Mouse (Mus musculus): Measurements from ENCODE around the gene Rapsn.

Rapsn gene

DNA sequence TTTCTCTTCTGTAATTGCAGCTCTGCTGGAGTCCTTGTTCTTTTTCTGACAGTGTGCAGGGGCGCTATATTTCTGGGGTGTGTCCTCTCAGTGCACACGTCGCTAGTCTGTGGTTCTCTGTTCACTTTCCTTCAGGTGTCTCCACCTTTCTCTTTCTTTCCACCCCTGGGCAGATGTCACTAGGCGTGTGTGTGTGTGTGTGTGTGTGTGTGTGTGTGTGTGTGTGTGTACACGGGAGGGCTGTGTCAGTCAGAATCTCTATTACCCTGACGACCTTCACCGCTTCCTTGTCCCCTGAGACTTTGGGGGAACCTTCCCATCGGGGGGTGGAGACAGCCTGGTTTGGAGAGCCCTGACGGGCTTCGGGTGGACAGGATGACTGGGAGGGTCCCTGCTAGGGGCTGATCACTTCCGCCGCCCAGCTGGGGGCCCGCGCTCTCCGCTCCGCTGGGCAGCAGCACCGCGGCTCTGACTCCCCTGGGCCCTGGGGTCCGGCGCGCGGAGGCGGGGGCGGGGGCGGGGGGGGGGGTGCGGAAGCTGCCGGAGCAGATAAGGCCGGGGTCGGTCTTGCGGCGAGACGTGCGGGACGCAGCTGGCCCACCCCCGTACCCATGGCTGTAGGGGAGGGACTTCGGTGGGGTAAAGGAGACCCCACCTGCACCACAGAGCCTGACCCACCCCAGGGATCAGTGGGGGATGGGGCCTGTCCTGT lies 43.0 kb downstream of the Rapsn start:
- no peak for ATAC-seq (ENCODE audit: insufficient number of reproducible peaks, low FRiP score, low TSS enrichment)

DNA sequence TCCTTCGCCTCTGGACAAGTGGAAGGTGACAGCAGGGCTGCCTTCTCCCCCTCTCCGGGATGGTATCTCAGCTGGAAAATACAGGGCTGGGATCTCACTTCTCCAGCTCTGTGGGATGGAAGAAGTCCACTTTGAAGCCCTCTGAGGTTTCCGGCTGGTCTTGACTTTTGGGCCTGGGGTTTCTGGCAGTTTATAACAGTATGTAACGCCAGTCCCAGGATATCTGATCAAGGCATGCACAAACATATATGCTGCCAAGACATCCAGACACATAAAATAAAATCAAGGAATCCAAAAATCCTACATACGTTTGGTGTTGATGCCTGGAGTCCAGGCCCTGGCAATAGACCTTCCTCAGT lies 43.6 kb downstream of the Rapsn start:
- no peak for ATAC-seq (ENCODE audit: insufficient number of reproducible peaks, low FRiP score, low TSS enrichment)

GRCm38 (mm10) chr2:91080784-91081513 lies 45.5 kb downstream of the Rapsn start:
- ATAC-seq (ENCODE audit: insufficient number of reproducible peaks, low FRiP score, low TSS enrichment), result no peak

DNA sequence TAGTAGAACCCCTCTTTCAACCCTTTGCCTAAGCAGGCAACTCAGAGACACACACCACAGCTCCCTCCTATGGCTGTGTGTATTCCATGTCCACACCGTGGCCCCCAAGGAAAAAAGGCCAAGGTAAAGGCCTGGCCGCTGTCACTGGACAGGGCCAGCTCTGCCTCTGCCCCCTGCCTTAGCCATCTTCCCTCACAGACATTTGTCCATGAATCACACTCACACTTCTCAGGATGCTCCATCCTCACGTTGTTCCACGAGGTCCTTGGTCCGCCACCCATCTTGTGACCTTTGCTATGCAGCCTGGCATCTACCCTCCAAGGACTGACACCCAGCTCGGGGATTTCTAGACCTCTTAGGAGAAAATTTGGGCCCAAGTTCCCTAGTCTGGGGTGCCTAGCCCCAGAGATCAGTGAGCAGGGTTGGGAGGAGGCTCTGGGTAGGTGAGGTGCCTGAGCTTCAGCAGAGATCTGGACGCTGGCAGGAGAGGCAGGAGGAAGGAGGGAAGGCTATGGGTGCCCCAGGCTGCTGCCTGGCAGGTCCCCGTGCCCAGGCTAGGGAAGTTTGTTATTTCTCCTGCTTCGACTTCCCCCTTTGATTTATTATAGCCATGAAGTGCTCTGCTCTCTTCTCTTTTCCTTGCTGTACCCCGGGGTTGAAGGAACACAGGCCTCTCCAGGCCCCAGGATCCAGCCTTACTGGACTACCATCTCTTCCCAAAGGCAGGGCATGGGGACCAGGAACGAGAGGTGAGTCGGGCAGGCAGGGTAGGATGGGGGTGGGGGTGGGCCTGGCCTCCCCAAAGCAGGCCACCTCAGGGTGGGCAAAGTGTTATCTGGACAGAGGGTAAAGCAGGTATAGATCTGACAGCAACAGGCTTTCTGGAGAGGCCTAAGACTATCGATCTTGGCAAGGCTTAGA lies 46.6 kb downstream of the Rapsn start, which contains the start of gene Spi1:
Gene Spi1 (plus strand): TSS at position 616 of the 921 bp plus-strand sequence.
- no peak for ATAC-seq (ENCODE audit: insufficient number of reproducible peaks, low FRiP score, low TSS enrichment)

GRCm38 (mm10) chr2:91082844-91083243 lies 47.4 kb downstream of the Rapsn start:
- ATAC-seq (ENCODE audit: insufficient number of reproducible peaks, low FRiP score, low TSS enrichment), result no peak

- ATAC-seq (ENCODE audit: insufficient number of reproducible peaks, low FRiP score, low TSS enrichment), result no peak
Measured at GRCm38 (mm10) chr2:91083366-91083940, 48.0 kb downstream of the Rapsn start.

DNA sequence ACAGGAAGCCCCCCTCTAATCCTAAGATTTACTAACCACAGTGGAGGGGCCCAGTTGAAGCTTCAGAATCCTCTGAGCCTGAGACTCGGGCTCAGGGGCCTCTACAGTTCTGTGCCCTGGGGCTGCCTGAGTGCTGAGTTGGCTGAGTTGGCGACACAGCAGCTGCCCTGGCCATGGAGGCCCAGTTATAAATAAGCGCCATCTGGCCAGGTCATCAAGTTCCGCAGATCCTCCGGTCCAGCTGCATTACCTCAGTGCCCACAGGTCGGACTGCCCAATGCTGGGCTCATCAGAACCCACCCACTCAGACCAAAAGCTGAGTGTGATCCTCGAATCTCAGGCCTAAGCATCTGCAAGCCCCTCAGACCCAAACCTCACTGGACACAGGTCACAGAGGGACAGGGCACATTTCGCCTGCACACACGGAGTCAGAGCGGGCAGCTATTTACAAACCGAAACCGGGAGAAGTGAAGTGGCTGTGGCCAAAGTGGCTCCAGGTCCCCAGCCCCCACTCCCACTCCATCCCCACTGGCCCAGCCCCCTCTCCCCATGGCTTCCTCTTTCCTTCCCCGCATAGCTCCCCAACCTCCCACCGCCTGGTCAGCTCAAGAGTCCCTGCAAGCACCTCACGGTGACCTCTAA lies 48.9 kb downstream of the Rapsn start:
- ATAC-seq (ENCODE audit: insufficient number of reproducible peaks, low FRiP score, low TSS enrichment), result no peak

- no peak for ATAC-seq (ENCODE audit: insufficient number of reproducible peaks, low FRiP score, low TSS enrichment)
Measured at GRCm38 (mm10) chr2:91085494-91086391, 50.3 kb downstream of the Rapsn start.

DNA sequence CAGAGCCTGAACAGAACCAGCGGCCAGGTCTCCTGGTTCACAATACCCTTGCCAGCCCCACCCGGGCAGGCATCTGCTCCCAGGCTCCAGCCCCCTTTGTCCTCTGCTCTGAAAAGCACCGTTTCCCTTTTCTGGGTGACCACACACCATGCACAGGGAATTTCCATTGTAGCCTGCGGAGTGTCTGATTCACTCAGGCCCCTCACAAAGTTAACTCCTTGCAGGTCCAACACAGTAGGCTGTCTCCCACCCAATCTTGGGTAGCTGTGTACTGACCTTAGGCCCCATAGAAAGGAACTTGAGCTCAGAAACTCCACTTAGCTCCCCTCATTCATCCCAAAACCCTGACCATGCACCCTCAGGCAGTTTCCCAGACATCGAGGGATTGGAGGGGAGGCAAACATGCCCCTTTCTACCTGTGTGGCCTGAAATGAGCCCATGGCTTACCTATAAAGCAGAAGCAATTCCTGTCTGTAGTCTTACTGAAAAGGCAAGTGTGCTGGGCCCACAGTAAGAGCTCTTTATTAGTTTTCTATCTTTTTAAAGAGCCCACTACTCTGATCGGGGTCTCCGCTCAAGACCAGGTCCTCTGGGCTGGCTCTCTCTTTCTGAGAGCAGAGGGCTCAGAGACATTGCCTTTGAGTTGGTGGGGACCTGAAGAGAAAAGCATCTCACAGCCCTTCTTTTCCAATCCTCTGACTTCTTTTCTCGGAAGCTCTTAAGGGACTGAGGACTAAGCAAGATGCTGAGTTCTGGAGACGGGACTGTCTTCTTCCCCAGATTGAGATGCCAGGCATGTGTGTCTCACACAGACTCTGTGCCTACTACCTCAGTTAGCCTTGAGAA lies 51.2 kb downstream of the Rapsn start:
- no peak for ATAC-seq (ENCODE audit: insufficient number of reproducible peaks, low FRiP score, low TSS enrichment)

- ATAC-seq (ENCODE audit: insufficient number of reproducible peaks, low FRiP score, low TSS enrichment), result no peak
Measured at GRCm38 (mm10) chr2:91087453-91087852, 52.0 kb downstream of the Rapsn start.

DNA sequence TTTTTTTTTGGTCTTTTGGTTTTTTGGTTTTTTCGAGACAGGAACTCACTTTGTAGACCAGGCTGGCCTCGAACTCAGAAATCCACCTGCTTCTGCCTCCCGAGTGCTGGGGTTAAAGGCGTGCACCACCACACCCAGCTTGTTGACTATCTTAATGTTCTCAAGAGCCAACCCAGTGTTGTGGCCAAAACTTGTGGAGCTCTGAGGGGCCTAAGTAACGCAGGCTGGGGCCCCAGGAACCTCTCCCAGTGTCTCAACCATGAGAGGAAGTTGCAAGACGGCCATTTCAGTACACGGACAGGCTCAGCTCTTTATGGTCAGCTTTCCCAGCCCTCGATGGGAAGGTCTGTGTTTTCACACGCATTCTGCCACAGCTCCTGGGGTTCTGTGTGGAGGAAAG lies 53.6 kb downstream of the Rapsn start:
- ATAC-seq (ENCODE audit: insufficient number of reproducible peaks, low FRiP score, low TSS enrichment), result no peak

DNA sequence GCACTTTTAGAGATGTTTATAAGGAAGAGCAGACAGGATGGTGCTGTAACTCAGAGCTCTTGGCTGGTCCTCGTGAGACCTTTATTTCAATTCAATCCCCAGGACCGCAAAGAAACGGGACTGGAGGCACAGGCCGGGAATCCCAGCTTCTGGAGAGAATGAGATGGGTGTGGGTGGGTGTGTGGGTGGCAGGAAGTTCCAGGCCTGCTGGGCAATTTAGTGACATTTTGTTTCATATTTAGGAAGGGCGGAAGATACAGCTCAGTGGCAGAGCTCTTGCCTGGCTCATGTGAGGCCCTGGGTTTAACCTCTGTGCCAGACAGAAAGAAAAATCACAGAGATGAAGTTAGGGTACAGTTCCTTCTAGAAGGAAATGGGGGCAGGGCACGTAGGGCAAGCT lies 54.8 kb downstream of the Rapsn start:
- no peak for ATAC-seq (ENCODE audit: insufficient number of reproducible peaks, low FRiP score, low TSS enrichment)

DNA sequence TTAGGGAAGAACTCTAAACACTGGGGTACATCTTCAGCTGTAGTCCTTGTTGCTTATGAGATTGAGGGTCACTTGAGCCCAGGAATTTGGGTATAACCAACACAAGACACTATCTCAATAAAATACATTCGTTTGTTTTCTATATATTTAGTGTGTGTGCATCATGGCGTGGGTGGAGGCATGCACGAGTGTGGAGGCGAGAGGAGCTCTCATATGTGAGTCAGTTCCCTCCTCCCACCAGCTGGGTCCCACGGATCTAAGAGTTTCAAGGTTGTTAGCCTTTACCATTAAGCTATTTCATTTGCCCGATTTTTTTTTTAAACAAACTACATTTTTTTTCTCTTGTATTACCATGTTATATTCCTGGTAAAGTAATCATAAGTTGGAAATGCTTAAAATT lies 55.4 kb downstream of the Rapsn start:
- no peak for ATAC-seq (ENCODE audit: insufficient number of reproducible peaks, low FRiP score, low TSS enrichment)

Data from cerebellum, adult (tissue).